Mouse (Mus musculus): ENCODE results near the gene Ndufa9. TPM values are rescaled to one million over a fixed set of nuclear protein-coding genes. Genes with fewer than 3 reads are reported as not detected.
A peak's percentile ranks its signal among the peaks of the same experiment; 100 is the strongest.

The Ndufa9 gene
- total and polyA plus RNA-seq, 3 experiments = 5.5 to 138 (median 58.8) TPM

- no peaks in the 10 kb centered on the region for H3K4me1 ChIP-seq (ENCODE audit: insufficient read depth, low read depth, low read length)
These were observed 33.7 kb downstream of the Ndufa9 start for GRCm38 (mm10) chr6:126815206-126815750.

GRCm38 (mm10) chr6:126811481-126811880 lies 37.5 kb downstream of the Ndufa9 start:
- Histone ChIP-seq H3K27me3 (ENCODE audit: insufficient read depth, low read length) (no peaks in the 10 kb centered on the region), H3K4me3 (ENCODE audit: low read depth, low read length) (no peak overlapping the region), H3K36me3 (replicated peaks) (no peaks in the 10 kb centered on the region), H3K4me1 (ENCODE audit: insufficient read depth, low read depth, low read length) (no peaks in the 10 kb centered on the region), H3K9me3 (replicated peaks) (peaks cover 2% of the 10 kb centered on the region; the same call in 1 of the 2 replicates)
- ATAC-seq (ENCODE audit: extremely low read depth, insufficient number of reproducible peaks, low FRiP score, poor library complexity, severe bottlenecking) (no peak), DNase-seq (ENCODE audit: low spot score) (no peak)
- TF ChIP-seq GATA2 (IDR thresholded peaks at IDR 0.05; ENCODE audit: borderline replicate concordance, low read depth, low read length) = no peak
- TF ChIP-seq GATA1 (IDR thresholded peaks at IDR 0.05; ENCODE audit: borderline replicate concordance, low read length) = no peak
- TF ChIP-seq POLR2AphosphoS5 (IDR thresholded peaks at IDR 0.05; ENCODE audit: insufficient replicate concordance, low read depth, low read length) = no peak
- TF ChIP-seq CTCF (IDR thresholded peaks at IDR 0.05; ENCODE audit: low read depth, low read length) = no peak
- TF ChIP-seq TAL1 (conservative IDR thresholded peaks at IDR 0.05; ENCODE audit: low read depth, low read length) = no peak

More at GRCm38 (mm10) chr6:126815206-126815750, 33.7 kb downstream of the Ndufa9 start:
- Histone ChIP-seq H3K27me3 (ENCODE audit: insufficient read depth, low read length) (no peaks in the 10 kb centered on the region), H3K4me3 (ENCODE audit: low read depth, low read length) (no peak overlapping the region), H3K36me3 (replicated peaks) (peaks cover 9% of the 10 kb centered on the region), H3K9me3 (replicated peaks) (no peaks in the 10 kb centered on the region)
- DNase-seq (ENCODE audit: low spot score) (no peak), ATAC-seq (ENCODE audit: extremely low read depth, insufficient number of reproducible peaks, low FRiP score, poor library complexity, severe bottlenecking) (no peak)
- TF ChIP-seq GATA1 (IDR thresholded peaks at IDR 0.05; ENCODE audit: borderline replicate concordance, low read length) (no peak), GATA2 (IDR thresholded peaks at IDR 0.05; ENCODE audit: borderline replicate concordance, low read depth, low read length) (no peak), POLR2AphosphoS5 (IDR thresholded peaks at IDR 0.05; ENCODE audit: insufficient replicate concordance, low read depth, low read length) (no peak), TAL1 (conservative IDR thresholded peaks at IDR 0.05; ENCODE audit: low read depth, low read length) (no peak), CTCF (IDR thresholded peaks at IDR 0.05; ENCODE audit: low read depth, low read length) (no peak)

- H3K36me3 ChIP-seq (replicated peaks) = no peaks in the 10 kb centered on the region
- no peaks in the 10 kb centered on the region for H3K27me3 ChIP-seq (ENCODE audit: insufficient read depth, low read length)
- TF ChIP-seq CTCF (IDR thresholded peaks at IDR 0.05; ENCODE audit: low read depth, low read length) (no peak), GATA1 (IDR thresholded peaks at IDR 0.05; ENCODE audit: borderline replicate concordance, low read length) (no peak), GATA2 (IDR thresholded peaks at IDR 0.05; ENCODE audit: borderline replicate concordance, low read depth, low read length) (no peak), POLR2AphosphoS5 (IDR thresholded peaks at IDR 0.05; ENCODE audit: insufficient replicate concordance, low read depth, low read length) (no peak), TAL1 (conservative IDR thresholded peaks at IDR 0.05; ENCODE audit: low read depth, low read length) (no peak)
- ATAC-seq (ENCODE audit: extremely low read depth, insufficient number of reproducible peaks, low FRiP score, poor library complexity, severe bottlenecking) (no peak), DNase-seq (ENCODE audit: low spot score) (no peak)
- H3K4me1 ChIP-seq (ENCODE audit: insufficient read depth, low read depth, low read length) = no peaks in the 10 kb centered on the region
- H3K9me3 ChIP-seq (replicated peaks) = peaks cover 2% of the 10 kb centered on the region; the same call in 1 of the 2 replicates
- H3K4me3 ChIP-seq (ENCODE audit: low read depth, low read length) = no peak overlapping the region
These were observed 40.4 kb downstream of the Ndufa9 start for GRCm38 (mm10) chr6:126808561-126808960.

DNA sequence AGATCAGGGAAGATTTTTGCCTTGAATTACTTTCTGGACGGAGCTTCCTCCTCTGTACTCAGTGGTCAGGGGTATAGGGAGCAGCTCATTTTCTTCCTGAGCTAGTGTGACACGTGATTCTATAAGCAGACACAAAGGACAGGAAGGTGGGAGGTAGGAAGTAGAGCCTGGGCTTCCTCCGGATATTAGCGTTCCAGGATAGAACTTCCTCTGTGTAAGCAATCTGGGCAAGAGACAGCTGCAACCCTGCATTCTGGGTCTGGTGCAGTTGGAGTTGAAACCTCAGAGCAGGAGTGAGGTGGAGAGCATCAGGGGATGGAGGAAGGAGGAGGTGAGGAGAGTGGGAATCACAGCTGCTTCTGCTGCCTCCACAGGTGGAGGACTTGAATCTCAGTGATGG lies 40.8 kb downstream of the Ndufa9 start:
- DNase-seq (ENCODE audit: low spot score) (no peak), ATAC-seq (ENCODE audit: extremely low read depth, insufficient number of reproducible peaks, low FRiP score, poor library complexity, severe bottlenecking) (no peak)
- Histone ChIP-seq H3K9me3 (replicated peaks) (peaks cover 2% of the 10 kb centered on the region; the same call in 1 of the 2 replicates), H3K4me3 (ENCODE audit: low read depth, low read length) (no peak overlapping the region), H3K4me1 (ENCODE audit: insufficient read depth, low read depth, low read length) (no peaks in the 10 kb centered on the region), H3K36me3 (replicated peaks) (no peaks in the 10 kb centered on the region), H3K27me3 (ENCODE audit: insufficient read depth, low read length) (no peaks in the 10 kb centered on the region)
- TF ChIP-seq GATA2 (IDR thresholded peaks at IDR 0.05; ENCODE audit: borderline replicate concordance, low read depth, low read length) = no peak
- no peak for TF ChIP-seq CTCF (IDR thresholded peaks at IDR 0.05; ENCODE audit: low read depth, low read length)
- no peak for TF ChIP-seq POLR2AphosphoS5 (IDR thresholded peaks at IDR 0.05; ENCODE audit: insufficient replicate concordance, low read depth, low read length)
- TF ChIP-seq TAL1 (conservative IDR thresholded peaks at IDR 0.05; ENCODE audit: low read depth, low read length) = no peak
- TF ChIP-seq GATA1 (IDR thresholded peaks at IDR 0.05; ENCODE audit: borderline replicate concordance, low read length) = no peak

GRCm38 (mm10) chr6:126806783-126807182 lies 42.2 kb downstream of the Ndufa9 start:
- Histone ChIP-seq H3K36me3 (replicated peaks) (no peaks in the 10 kb centered on the region), H3K9me3 (replicated peaks) (peaks cover 2% of the 10 kb centered on the region; the same call in 1 of the 2 replicates), H3K27me3 (ENCODE audit: insufficient read depth, low read length) (no peaks in the 10 kb centered on the region), H3K4me1 (ENCODE audit: insufficient read depth, low read depth, low read length) (no peaks in the 10 kb centered on the region), H3K4me3 (ENCODE audit: low read depth, low read length) (no peak overlapping the region)
- ATAC-seq (ENCODE audit: extremely low read depth, insufficient number of reproducible peaks, low FRiP score, poor library complexity, severe bottlenecking) (no peak), DNase-seq (ENCODE audit: low spot score) (no peak)
- TF ChIP-seq POLR2AphosphoS5 (IDR thresholded peaks at IDR 0.05; ENCODE audit: insufficient replicate concordance, low read depth, low read length) (no peak), GATA2 (IDR thresholded peaks at IDR 0.05; ENCODE audit: borderline replicate concordance, low read depth, low read length) (no peak), GATA1 (IDR thresholded peaks at IDR 0.05; ENCODE audit: borderline replicate concordance, low read length) (no peak), CTCF (IDR thresholded peaks at IDR 0.05; ENCODE audit: low read depth, low read length) (0 out of 2 replicates have a peak, but pooled peaks have one; percentile 21), TAL1 (conservative IDR thresholded peaks at IDR 0.05; ENCODE audit: low read depth, low read length) (no peak)

DNA sequence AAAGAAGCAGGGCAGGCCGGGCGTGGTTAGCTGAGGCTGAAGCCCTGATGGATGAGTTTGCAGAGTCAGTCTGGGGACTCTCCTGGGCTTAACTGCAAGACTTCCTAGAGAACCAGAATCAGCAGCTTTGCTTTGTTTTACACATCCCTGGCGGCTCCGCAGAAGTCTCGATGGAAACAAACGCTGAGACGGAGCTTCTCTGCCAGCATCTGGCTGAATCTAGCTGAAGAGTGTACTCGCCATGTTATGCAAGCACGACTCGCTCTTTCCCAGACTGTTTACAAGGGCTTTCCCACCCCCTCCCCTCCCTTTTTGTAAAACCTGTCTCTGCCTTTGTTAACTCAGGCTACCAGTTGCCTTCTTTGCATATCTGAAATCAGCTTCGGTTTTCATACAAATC lies 46.0 kb downstream of the Ndufa9 start:
- ATAC-seq (ENCODE audit: extremely low read depth, insufficient number of reproducible peaks, low FRiP score, poor library complexity, severe bottlenecking) (no peak), DNase-seq (ENCODE audit: low spot score) (no peak)
- no peak for TF ChIP-seq POLR2AphosphoS5 (IDR thresholded peaks at IDR 0.05; ENCODE audit: insufficient replicate concordance, low read depth, low read length)
- TF ChIP-seq GATA2 (IDR thresholded peaks at IDR 0.05; ENCODE audit: borderline replicate concordance, low read depth, low read length) = no peak
- TF ChIP-seq TAL1 (conservative IDR thresholded peaks at IDR 0.05; ENCODE audit: low read depth, low read length) = no peak
- no peak for TF ChIP-seq CTCF (IDR thresholded peaks at IDR 0.05; ENCODE audit: low read depth, low read length)
- TF ChIP-seq GATA1 (IDR thresholded peaks at IDR 0.05; ENCODE audit: borderline replicate concordance, low read length) = no peak
- no peak overlapping the region for H3K4me3 ChIP-seq (ENCODE audit: low read depth, low read length)
- H3K27me3 ChIP-seq (ENCODE audit: insufficient read depth, low read length) = no peaks in the 10 kb centered on the region
- H3K9me3 ChIP-seq (replicated peaks) = peaks cover 4% of the 10 kb centered on the region
- no peaks in the 10 kb centered on the region for H3K4me1 ChIP-seq (ENCODE audit: insufficient read depth, low read depth, low read length)
- H3K36me3 ChIP-seq (replicated peaks) = no peaks in the 10 kb centered on the region

Measured in G1E (cell line).